Mouse (Mus musculus) cortical plate, adult 2 months (tissue): Measurements from ENCODE around the gene Pomgnt1.

Source experiments
- CTCF ChIP-seq: fragments of 200-500 bp; IDR thresholded peaks from 2 replicates; pipeline ENCODE4 v1.5.1; 2011; ENCODE audit warnings: mild to moderate bottlenecking, control low read depth, low read length; ENCODE audit not compliant: insufficient read depth; ENCODE audit errors: extremely low read depth
- POLR2A ChIP-seq: fragments of 200-500 bp; IDR thresholded peaks from 2 replicates; pipeline ENCODE4 v1.6.1; 2011; ENCODE audit warnings: mild to moderate bottlenecking, low read length, control low read depth; ENCODE audit not compliant: insufficient read depth; ENCODE audit errors: extremely low read depth

DNA sequence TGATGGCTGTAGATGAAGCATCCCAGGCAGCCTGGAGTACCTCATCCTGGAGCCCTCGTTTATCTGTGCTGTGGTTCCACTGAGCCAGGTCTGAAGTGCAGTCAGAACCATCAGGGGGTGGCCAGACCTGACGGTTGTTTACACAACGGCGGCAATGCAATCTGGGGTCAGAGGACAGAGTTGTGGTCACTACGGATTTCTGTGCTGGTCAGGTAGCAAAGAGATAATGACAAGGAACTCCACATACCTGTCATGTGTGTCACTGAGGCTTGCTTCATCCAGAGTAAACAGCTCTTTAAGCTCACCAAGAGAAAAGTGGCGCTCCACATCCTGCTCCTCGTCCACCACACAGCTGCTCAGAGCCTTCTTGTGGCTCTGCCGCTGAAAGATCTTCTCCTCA, 26.4 kb upstream of the Pomgnt1 start:
- TF ChIP-seq POLR2A, result no peak
- no peak for TF ChIP-seq CTCF
